Mouse (Mus musculus): Measurements from ENCODE around the gene Mfap3l. TPM values are rescaled to one million over a fixed set of nuclear protein-coding genes. Genes with fewer than 3 reads are reported as not detected.

Gene Mfap3l
- polyA plus RNA-seq, 1 experiment = 0.24 TPM

- H3K36me3 ChIP-seq (ENCODE audit: control insufficient read depth, insufficient read depth, low read length) = no peaks in the 10 kb centered on the region
- no peak overlapping the region for H3K4me3 ChIP-seq (ENCODE audit: low read depth, low read length)
- no peak overlapping the region for H3K27ac ChIP-seq (ENCODE audit: insufficient read depth, low read depth, low read length)
- TF ChIP-seq CTCF (IDR thresholded peaks at IDR 0.05; ENCODE audit: extremely low read depth, insufficient read length, insufficient replicate concordance, low read depth, low read length) (no peak), POLR2A (IDR thresholded peaks at IDR 0.05; ENCODE audit: low read depth, low read length) (no peak)
- H3K4me1 ChIP-seq (ENCODE audit: control insufficient read depth, insufficient read depth, insufficient read length, low read length) = no peaks in the 10 kb centered on the region
- WGBS = 89% methylated on average over 3 of the region's 3 CpGs
- H3K27me3 ChIP-seq (ENCODE audit: control insufficient read depth, insufficient read depth, low read length) = no peaks in the 10 kb centered on the region
These were observed 82.1 kb downstream of the Mfap3l start for GRCm38 (mm10) chr8:60714724-60715123.

DNA sequence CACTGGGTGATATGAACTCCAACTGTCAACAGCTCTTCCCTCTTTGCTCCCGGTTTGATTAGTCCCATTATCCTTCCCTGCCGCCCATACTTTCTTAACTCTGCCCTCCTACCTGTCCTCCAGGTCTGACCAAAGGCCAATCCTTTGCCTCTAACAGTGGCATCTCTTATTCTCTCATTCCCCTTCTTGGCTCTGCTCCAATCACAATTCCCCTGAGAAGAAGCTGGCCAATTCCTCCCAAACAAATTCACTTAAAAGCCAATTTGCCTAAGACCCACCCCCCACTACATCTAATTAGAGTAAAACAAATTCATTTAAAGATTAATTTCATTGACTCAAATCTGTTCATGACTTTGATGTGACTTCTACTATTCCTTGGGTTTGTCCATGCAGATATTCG, 86.1 kb downstream of the Mfap3l start:
- H3K4me1 ChIP-seq (ENCODE audit: control insufficient read depth, insufficient read depth, insufficient read length, low read length) = no peaks in the 10 kb centered on the region
- no peak for TF ChIP-seq CTCF (IDR thresholded peaks at IDR 0.05; ENCODE audit: extremely low read depth, insufficient read length, insufficient replicate concordance, low read depth, low read length)
- TF ChIP-seq POLR2A (IDR thresholded peaks at IDR 0.05; ENCODE audit: low read depth, low read length) = no peak
- H3K27me3 ChIP-seq (ENCODE audit: control insufficient read depth, insufficient read depth, low read length) = no peaks in the 10 kb centered on the region
- WGBS = 53% methylated on average over 3 of the region's 3 CpGs
- no peaks in the 10 kb centered on the region for H3K36me3 ChIP-seq (ENCODE audit: control insufficient read depth, insufficient read depth, low read length)
- H3K4me3 ChIP-seq (ENCODE audit: low read depth, low read length) = no peak overlapping the region
- no peak overlapping the region for H3K27ac ChIP-seq (ENCODE audit: insufficient read depth, low read depth, low read length)

Other genes with a start within 250 kb of the Mfap3l start
- not detected in 2 replicates for gene Gm10283, start 129.6 kb upstream of the Mfap3l start, polyA plus RNA-seq (2012; rRNA removed)
- gene Aadat, start 126.9 kb upstream of the Mfap3l start, polyA plus RNA-seq (2012; rRNA removed) = not detected in 2 replicates

Measured in small intestine, adult 2 months (tissue).